8 mouse cellular contexts compared by ENCODE assay signal in genomic region chr13:114930996-114931649, GRCm38 (mm10). TPM values are rescaled to one million over a fixed set of nuclear protein-coding genes. Genes with fewer than 3 reads are reported as not detected.
DNase-seq lines count a peak whose midpoint lies in the region; ATAC-seq and TF ChIP-seq lines count a peak whose summit lies in the region.

No protein-coding gene starts in this region.

- H3K9me3 ChIP-seq in heart, embryonic 16.5 days (replicated peaks; ENCODE audit: control insufficient read depth, low read length) = no peaks in the 10 kb centered on the region

- no peaks in the 10 kb centered on the region for H3K36me3 ChIP-seq in spleen, adult 2 months (ENCODE audit: control insufficient read depth, insufficient read depth, low read length)
- no peaks in the 10 kb centered on the region for H3K36me3 ChIP-seq in heart, embryonic 16.5 days (ENCODE audit: control insufficient read depth, insufficient read depth)
- no peaks in the 10 kb centered on the region for H3K36me3 ChIP-seq in liver, adult 2 months (ENCODE audit: control insufficient read depth, insufficient read depth, low read length)

- peak; percentile 35 for DNase-seq in adrenal gland, postnatal 10 days
- no peak for DNase-seq in adrenal gland, adult 8-10 months
- no peak for DNase-seq in spleen, adult 2 months (ENCODE audit: low read depth in 1 of 2, low spot score in 2 of 2)
- DNase-seq in spleen, postnatal 36 days (ENCODE audit: low spot score in 2 of 2) = no peak
- DNase-seq in liver, adult 2 months (ENCODE audit: extremely low read depth, low read depth, low spot score) = no peak
- peak; percentile 44 for DNase-seq in neural tube, embryonic 10.5 days (ENCODE audit: extremely low spot score, low spot score)

- no peak for TF ChIP-seq CTCF in spleen, adult 2 months (IDR thresholded peaks at IDR 0.05; ENCODE audit: extremely low read depth, insufficient read depth, insufficient read length, insufficient replicate concordance)
- no peak for TF ChIP-seq CTCF in liver, adult 2 months (IDR thresholded peaks at IDR 0.05; ENCODE audit: low read depth, low read length)

- H3K9ac ChIP-seq in heart, embryonic 16.5 days (ENCODE audit: low read length) = peak overlapping the region; percentile 50
- no peak overlapping the region for H3K9ac ChIP-seq in liver, adult 2 months (ENCODE audit: low read depth, low read length)

- WGBS in spleen, adult 2 months = 3% methylated on average over 10 of the region's 10 CpGs
- WGBS in heart, embryonic 16.5 days = 3% methylated on average over 10 of the region's 10 CpGs
- WGBS in liver, adult 2 months = 9% methylated on average over 10 of the region's 10 CpGs

- no peaks in the 10 kb centered on the region for H3K4me1 ChIP-seq in spleen, adult 2 months (ENCODE audit: control insufficient read depth, insufficient read depth, insufficient read length)
- peaks cover 8% of the 10 kb centered on the region for H3K4me1 ChIP-seq in heart, embryonic 16.5 days (ENCODE audit: control insufficient read depth, insufficient read depth, low read length)
- no peaks in the 10 kb centered on the region for H3K4me1 ChIP-seq in liver, adult 2 months (ENCODE audit: control insufficient read depth, insufficient read depth, low read length)

- ATAC-seq in heart, embryonic 16.5 days (replicated peaks; ENCODE audit: extremely low read depth, insufficient read depth, low FRiP score) = peak; percentile 42; the same call in 1 of the 2 replicates
- no peak for ATAC-seq in erythroblast, adult 5-6 weeks (replicated peaks; ENCODE audit: low FRiP score, poor library complexity, severe bottlenecking)

- H3K79me2 ChIP-seq in liver, adult 2 months (ENCODE audit: control insufficient read depth, insufficient read depth, low read length) = no peaks in the 10 kb centered on the region

- peak overlapping the region; percentile 83 for H3K4me2 ChIP-seq in heart, embryonic 16.5 days (ENCODE audit: low read depth, low read length)

- no peak overlapping the region for H3K27ac ChIP-seq in spleen, adult 2 months (ENCODE audit: insufficient read depth, low read length)
- peak overlapping the region; percentile 50 for H3K27ac ChIP-seq in heart, embryonic 16.5 days (ENCODE audit: low read length)
- H3K27ac ChIP-seq in liver, adult 2 months (replicated peaks; ENCODE audit: insufficient read depth, low read depth, low read length) = no peak overlapping the region

- peak overlapping the region; percentile 52 for H3K4me3 ChIP-seq in spleen, adult 2 months (ENCODE audit: extremely low read depth, insufficient read depth, insufficient read length)
- peak overlapping the region; percentile 64 for H3K4me3 ChIP-seq in heart, embryonic 16.5 days (ENCODE audit: low read length)
- H3K4me3 ChIP-seq in liver, adult 2 months (ENCODE audit: insufficient read depth, low read depth, low read length) = 0 out of 2 replicates have a peak overlapping the region, but pooled peaks have one; percentile 27

- no peaks in the 10 kb centered on the region for H3K27me3 ChIP-seq in spleen, adult 2 months (ENCODE audit: control insufficient read depth, insufficient read depth, low read length)
- no peaks in the 10 kb centered on the region for H3K27me3 ChIP-seq in heart, embryonic 16.5 days (ENCODE audit: control insufficient read depth, insufficient read depth, low read length)
- peaks cover 6% of the 10 kb centered on the region; the same call in 1 of the 2 replicates for H3K27me3 ChIP-seq in liver, adult 2 months (ENCODE audit: control insufficient read depth, insufficient read depth, low read length)

- TF ChIP-seq POLR2A in spleen, adult 2 months (IDR thresholded peaks at IDR 0.05; ENCODE audit: low read depth, low read length) = no peak
- TF ChIP-seq POLR2A in liver, adult 2 months (IDR thresholded peaks at IDR 0.05; ENCODE audit: extremely low read depth, insufficient read depth, low read length) = no peak

RNA-seq across cellular contexts. Expression of gene Itga2, which starts 0.8 kb away (rescaled TPM):
- total RNA-seq in adrenal gland, postnatal 10 days (2021) = 1 to 10 TPM; 4.4 to 4.7 TPM
- 1 to 10 TPM in 2 of 4 experiments, under 1 TPM in 2; 0.52 to 1.8 (median 1.2) TPM for total RNA-seq in adrenal gland, adult 8-10 months (2022)
- polyA plus RNA-seq in spleen, adult 2 months (2012; rRNA removed) = 0.73 and 0.96 TPM in 2 replicates
- polyA plus RNA-seq in heart, embryonic 16.5 days (2015; fragmentation: Nextera tagmentation; extraction: Ambion mirVana) = 1.9 and 3.8 TPM in 2 replicates
- 0.07 and 0.09 TPM in 2 replicates for total RNA-seq in liver, adult 2 months (2014; rRNA removed)
- 0.01 TPM in 2 replicates for polyA plus RNA-seq in liver, adult 2 months (2012; rRNA removed)
- 0.77 and 3.8 TPM in 2 replicates for total RNA-seq in erythroblast, adult 5-6 weeks (2015; ENCODE audit: low replicate concordance)
- total RNA-seq in erythroblast, adult 5-6 weeks (2017; ENCODE audit: low replicate concordance) = 0.68 and 0.84 TPM in 2 replicates

Comparison
In these comparisons a context has a peak if more than half of its experiments do, and no peak if none do; other contexts are left out.
1. DNase-seq: peak in adrenal gland, postnatal 10 days (single experiment) and neural tube, embryonic 10.5 days (single experiment); none in adrenal gland, adult 8-10 months (single experiment), spleen, adult 2 months (0 of 2), spleen, postnatal 36 days (0 of 2) and liver, adult 2 months (single experiment).
2. Peak in every context shown above with its lines, with median percentiles within 50 percentile points of each other: H3K4me3 ChIP-seq.